Mouse (Mus musculus) gastrocnemius, postnatal 4 days (tissue): Measurements from ENCODE around the gene Dusp16. TPM values are rescaled to one million over a fixed set of nuclear protein-coding genes. Genes with fewer than 3 reads are reported as not detected.

ENCODE experiments used
- total RNA-seq, 2 experiments: library from RNA; stranded (reverse); gene quantifications; 2 replicates each; pipeline ENCODE4 v1.2.3; 2021

Gene Dusp16
- total RNA-seq, 2 experiments from 2014 or later, result 27.8 to 29.7 TPM

Other genes with a start within 250 kb of the Dusp16 start
- 10 to 100 TPM; 68.0 to 68.1 TPM for gene Lrp6, start 225.7 kb downstream of the Dusp16 start, total RNA-seq
- gene Mansc1, start 160.1 kb downstream of the Dusp16 start, total RNA-seq, result 1 to 10 TPM; 3.8 to 4.1 TPM
- gene Borcs5, start 153.1 kb downstream of the Dusp16 start, total RNA-seq, result 10 to 100 TPM; 11.0 to 12.7 TPM
- 1 to 10 TPM; 4.1 to 4.7 TPM for gene Crebl2, start 37.5 kb upstream of the Dusp16 start, total RNA-seq
- gene Gpr19, start 106.0 kb upstream of the Dusp16 start, total RNA-seq, result 1 to 10 TPM; 4.9 to 7.7 TPM
- 10 to 100 TPM; 51.1 to 53.0 TPM for gene Cdkn1b, start 127.8 kb upstream of the Dusp16 start, total RNA-seq
- 1 to 10 TPM; 7.0 to 7.6 TPM for gene Apold1, start 189.1 kb upstream of the Dusp16 start, total RNA-seq
- 10 to 100 TPM; 42.1 to 53.6 TPM for gene Ddx47, start 219.0 kb upstream of the Dusp16 start, total RNA-seq